Mouse (Mus musculus) liver, adult 2 months (tissue): Measurements from ENCODE around the gene Fam24b. TPM values are rescaled to one million over a fixed set of nuclear protein-coding genes. Genes with fewer than 3 reads are reported as not detected.

Experiments used
- DNase-seq: peaks from one replicate; pipeline ENCODE4 v3.0.0-alpha.2; 2011; ENCODE audit warnings: low read depth, low spot score; ENCODE audit errors: extremely low read depth
- H3K27ac ChIP-seq: fragments of 200-500 bp; replicated peaks from 2 replicates; pipeline ENCODE4 v1.5.1; 2012; ENCODE audit warnings: low read depth, mild to moderate bottlenecking, control low read depth, inconsistent platforms, low read length; ENCODE audit not compliant: insufficient read depth
- H3K27me3 ChIP-seq: fragments of 200-500 bp; 2 replicates; pipeline ENCODE4 v1.6.1; 2012; ENCODE audit warnings: mild to moderate bottlenecking, moderate library complexity, low read length, inconsistent platforms; ENCODE audit not compliant: control insufficient read depth, insufficient read depth
- H3K36me3 ChIP-seq: fragments of 200-500 bp; 2 replicates; pipeline ENCODE4 v1.6.1; 2012; ENCODE audit warnings: low read length, inconsistent platforms; ENCODE audit not compliant: control insufficient read depth, insufficient read depth
- H3K4me1 ChIP-seq: fragments of 200-500 bp; 2 replicates; pipeline ENCODE4 v1.6.1; 2011; ENCODE audit warnings: low read length; ENCODE audit not compliant: control insufficient read depth, insufficient read depth
- H3K4me3 ChIP-seq: fragments of 200-500 bp; 2 replicates; pipeline ENCODE4 v1.5.1; 2011; ENCODE audit warnings: low read depth, mild to moderate bottlenecking, control low read depth, low read length, moderate library complexity; ENCODE audit not compliant: insufficient read depth
- H3K79me2 ChIP-seq: fragments of 200-500 bp; 2 replicates; pipeline ENCODE4 v1.6.1; 2012; ENCODE audit warnings: inconsistent platforms, mild to moderate bottlenecking, low read length, moderate library complexity; ENCODE audit not compliant: control insufficient read depth, insufficient read depth
- H3K9ac ChIP-seq: fragments of 200-500 bp; 2 replicates; pipeline ENCODE4 v1.6.1; 2012; ENCODE audit warnings: low read depth, mild to moderate bottlenecking, control low read depth, inconsistent platforms, low read length
- CTCF ChIP-seq: fragments of 200-500 bp; IDR thresholded peaks from 2 replicates; pipeline ENCODE4 v1.5.1; 2011; ENCODE audit warnings: low read depth, low read length, control low read depth
- POLR2A ChIP-seq: fragments of 200-500 bp; IDR thresholded peaks from 2 replicates; pipeline ENCODE4 v1.6.1; 2011; ENCODE audit warnings: low read length, control low read depth; ENCODE audit not compliant: insufficient read depth; ENCODE audit errors: extremely low read depth
- WGBS: fragments of 180-500 bp; shearing (Covaris S2); methylation state at CpG from one replicate; pipeline ENCODE4 v1.1.7; 2018; 5-methylcytosine and 5-hydroxymethylcytosine counted together
- polyA plus RNA-seq: library from polyadenylated mRNA; depleted of rRNA; stranded (reverse); fragments of >200 nt; gene quantifications from 2 replicates; pipeline ENCODE4 v1.2.3, GENCODE M21; 2012; rRNA removed
- total RNA-seq: library from RNA; depleted of rRNA; stranded (reverse); fragments of >200 nt; gene quantifications from 2 replicates; pipeline ENCODE4 v1.2.3, GENCODE M21; 2014; rRNA removed

Fam24b gene
- total RNA-seq: not detected in 2 replicates
- polyA plus RNA-seq: 0.91 TPM in 1 of 2 replicates, not detected in the other

DNA sequence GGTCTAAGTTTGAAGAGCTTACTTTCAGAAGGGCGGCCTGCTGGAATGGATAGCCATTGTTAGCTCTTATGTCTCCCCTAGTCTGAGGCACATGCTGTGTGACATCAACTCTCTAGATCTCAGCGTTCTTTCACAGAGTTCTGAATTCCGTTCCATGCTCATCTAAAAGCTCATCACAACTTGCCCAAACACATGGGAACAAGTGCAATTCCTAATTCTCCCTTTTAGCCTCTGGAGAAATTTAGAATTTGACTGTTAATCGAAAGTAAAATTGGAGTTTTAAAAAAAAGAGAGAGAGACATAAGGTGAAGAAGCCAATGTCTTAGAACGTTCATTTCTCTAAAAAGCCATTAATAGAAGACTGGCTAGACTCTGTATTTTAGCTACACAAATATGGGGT lies at the start of gene Fam24b:
Gene Fam24b (minus strand): TSS at position 101 of the 400 bp plus-strand sequence.
- Histone ChIP-seq H3K27me3 (no peaks in the 10 kb centered on the region), H3K4me1 (no peaks in the 10 kb centered on the region), H3K79me2 (no peaks in the 10 kb centered on the region), H3K27ac (no peak within 1 kb of the TSS), H3K36me3 (no peaks in the 10 kb centered on the region), H3K9ac (no peak within 1 kb of the TSS), H3K4me3 (no peak within 1 kb of the TSS)
- TF ChIP-seq POLR2A: no peak
- WGBS: 92% methylated on average over 5 of the region's 5 CpGs
- DNase-seq: no peak

DNA sequence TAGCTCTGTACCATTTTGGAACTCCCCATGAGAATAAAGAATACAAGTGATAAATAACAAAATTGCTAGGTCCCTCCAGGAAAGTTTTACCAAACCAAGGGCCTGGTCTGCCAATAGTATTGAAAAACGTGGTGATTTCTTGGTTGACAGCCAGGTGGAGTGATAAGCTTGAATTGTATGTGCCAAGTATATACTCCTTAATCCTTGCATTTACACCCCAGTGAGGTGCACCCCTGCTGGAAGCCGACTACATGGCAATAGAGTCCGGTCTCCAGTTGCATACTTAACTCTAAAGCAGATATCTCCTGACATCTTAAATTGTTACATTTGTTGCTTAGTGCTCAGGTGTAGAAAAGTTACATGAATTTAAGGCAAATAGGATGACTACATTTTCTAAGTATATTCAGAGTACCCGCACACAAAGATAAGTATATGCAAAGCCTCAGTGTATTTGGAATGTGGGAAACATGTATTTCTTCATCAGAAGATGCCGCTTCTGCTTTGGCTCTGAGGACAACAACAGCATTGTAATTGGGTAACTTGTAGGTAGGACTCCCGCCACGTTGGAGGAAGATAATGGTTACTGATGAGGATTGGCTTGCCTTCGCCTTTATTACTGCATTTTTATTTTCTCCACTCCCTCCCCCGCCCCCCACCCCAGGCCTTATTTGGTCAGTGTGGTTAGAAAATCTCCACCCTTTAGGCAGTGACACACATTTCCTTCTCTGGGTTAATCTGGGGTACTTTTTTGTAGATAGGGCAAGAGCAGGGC lies 42.8 kb upstream of the Fam24b start:
- Histone ChIP-seq H3K9ac (no peak overlapping the region), H3K27ac (no peak overlapping the region)
- peak; percentile 30 for DNase-seq

DNA sequence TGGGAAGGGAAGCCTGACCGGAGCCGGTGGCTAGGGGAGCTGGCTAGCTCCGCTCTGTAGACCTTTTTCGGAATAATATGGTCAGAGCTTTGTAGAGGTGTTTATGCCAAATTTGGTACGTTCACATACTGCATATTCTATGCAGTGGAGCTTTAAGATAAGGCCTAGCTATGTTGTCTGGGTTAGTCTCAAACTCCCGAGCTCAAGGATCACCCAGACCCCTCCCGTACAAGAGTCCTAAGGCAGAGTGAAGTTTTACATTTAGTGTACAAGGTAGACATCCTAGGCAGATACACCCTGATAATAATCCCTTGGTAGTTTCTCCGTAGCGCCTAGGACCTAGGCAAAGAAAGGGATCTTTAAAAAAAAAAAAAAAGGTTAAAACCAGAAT lies 42.1 kb upstream of the Fam24b start:
- Histone ChIP-seq H3K4me1 (peaks cover 3% of the 10 kb centered on the region; the same call in 1 of the 2 replicates), H3K27ac (peak overlapping the region; percentile 62), H3K36me3 (peaks cover 1% of the 10 kb centered on the region; the same call in 1 of the 2 replicates), H3K9ac (peak overlapping the region; percentile 80), H3K27me3 (no peaks in the 10 kb centered on the region), H3K4me3 (peak overlapping the region; percentile 68), H3K79me2 (peaks cover 4% of the 10 kb centered on the region; the same call in 1 of the 2 replicates)
- 7% methylated on average over 9 of the region's 9 CpGs for WGBS
- no peak for DNase-seq
- TF ChIP-seq CTCF (no peak), POLR2A (no peak)

More for the DNA sequence above, 42.8 kb upstream of the Fam24b start:
- peaks cover 4% of the 10 kb centered on the region; the same call in 1 of the 2 replicates for H3K79me2 ChIP-seq
- TF ChIP-seq POLR2A (no peak), CTCF (no peak)
- WGBS: 77% methylated on average over 9 of the region's 9 CpGs
- no peaks in the 10 kb centered on the region for H3K27me3 ChIP-seq
- no peak overlapping the region for H3K4me3 ChIP-seq
- peaks cover 3% of the 10 kb centered on the region; the same call in 1 of the 2 replicates for H3K4me1 ChIP-seq
- peaks cover 1% of the 10 kb centered on the region; the same call in 1 of the 2 replicates for H3K36me3 ChIP-seq

GRCm38 (mm10) chr7:131370648-131371469 lies 41.5 kb upstream of the Fam24b start, which contains the start of gene Pstk:
Pstk (plus strand) TSS chr7:131371141.
- H3K9ac ChIP-seq: peak within 1 kb of the TSS; percentile 80
- peak within 1 kb of the TSS; percentile 62 for H3K27ac ChIP-seq
- H3K4me3 ChIP-seq: peak within 1 kb of the TSS; percentile 68
- WGBS: 5% methylated on average over 47 of the region's 47 CpGs
- DNase-seq: peak; percentile 80
- H3K36me3 ChIP-seq: peaks cover 1% of the 10 kb centered on the region; the same call in 1 of the 2 replicates
- H3K4me1 ChIP-seq: peaks cover 3% of the 10 kb centered on the region; the same call in 1 of the 2 replicates
- H3K79me2 ChIP-seq: peaks cover 4% of the 10 kb centered on the region; the same call in 1 of the 2 replicates
- no peaks in the 10 kb centered on the region for H3K27me3 ChIP-seq
- TF ChIP-seq POLR2A (peak; percentile 83; the same call in 1 of the 2 replicates), CTCF (peak; percentile 90)

GRCm38 (mm10) chr7:131364131-131364530 lies 34.8 kb upstream of the Fam24b start:
- WGBS: 96% methylated on average over 8 of the region's 8 CpGs
- Histone ChIP-seq H3K36me3 (no peaks in the 10 kb centered on the region), H3K4me3 (no peak overlapping the region), H3K4me1 (peaks cover 7% of the 10 kb centered on the region), H3K9ac (no peak overlapping the region), H3K27ac (no peak overlapping the region), H3K79me2 (no peaks in the 10 kb centered on the region), H3K27me3 (no peaks in the 10 kb centered on the region)
- TF ChIP-seq POLR2A: no peak
- no peak for TF ChIP-seq CTCF
- no peak for DNase-seq
